Mouse (Mus musculus) myocyte (in vitro differentiated cells): Measurements from ENCODE around the gene Atp2b2. TPM values are rescaled to one million over a fixed set of nuclear protein-coding genes. Genes with fewer than 3 reads are reported as not detected.
A peak's percentile ranks its signal among the peaks of the same experiment; 100 is the strongest.

Source experiments
- H3K27me3 ChIP-seq: one replicate; pipeline ENCODE4 v1.6.1; 2011; ENCODE audit not compliant: control insufficient read depth, insufficient read depth, insufficient read length
- H3K36me3 ChIP-seq: one replicate; pipeline ENCODE4 v1.6.1; 2011; ENCODE audit not compliant: control insufficient read depth, insufficient read depth
- H3K4me2 ChIP-seq: one replicate; pipeline ENCODE4 v1.6.1; 2011; ENCODE audit warnings: low read depth, control low read depth
- H3K4me3 ChIP-seq: one replicate; pipeline ENCODE4 v1.5.1; 2011; ENCODE audit warnings: mild to moderate bottlenecking, control low read depth, moderate library complexity
- H3K79me2 ChIP-seq: one replicate; pipeline ENCODE4 v1.6.1; 2011; ENCODE audit not compliant: control insufficient read depth, insufficient read depth
- H3ac ChIP-seq: one replicate; pipeline ENCODE4 v1.6.1; 2011; ENCODE audit not compliant: control insufficient read depth, insufficient read length
- CEBPB ChIP-seq: IDR thresholded peaks from 2 replicates; pipeline ENCODE4 v1.6.1; 2011; ENCODE audit warnings: mild to moderate bottlenecking, moderate library complexity; ENCODE audit not compliant: poor library complexity, insufficient read depth, severe bottlenecking
- E2F4 ChIP-seq: IDR thresholded peaks from one replicate; pipeline ENCODE4 v1.6.1; 2011; ENCODE audit warnings: mild to moderate bottlenecking, control low read depth, moderate library complexity; ENCODE audit not compliant: insufficient read depth
- MAX ChIP-seq: IDR thresholded peaks from one replicate; pipeline ENCODE4 v1.6.1; 2011; ENCODE audit warnings: low read depth, mild to moderate bottlenecking, control low read depth
- MYOD1 ChIP-seq, 3 experiments: IDR thresholded peaks; one replicate each; pipeline ENCODE4 v1.6.1; 2011; ENCODE audit warnings: control low read depth in 2 of 3, low read depth in 2 of 3, mild to moderate bottlenecking in 2 of 3, moderate library complexity in 1 of 3; ENCODE audit not compliant: insufficient read length in 2 of 3, control insufficient read depth in 1 of 3
- MYOG ChIP-seq, 3 experiments: IDR thresholded peaks; one replicate each; pipeline ENCODE4 v1.6.1; 2011; ENCODE audit warnings: control low read depth in 2 of 3, low read depth in 2 of 3, mild to moderate bottlenecking in 2 of 3; ENCODE audit not compliant: insufficient read length in 2 of 3, control insufficient read depth in 1 of 3, insufficient read depth in 1 of 3
- POLR2A ChIP-seq: IDR thresholded peaks from one replicate; pipeline ENCODE4 v1.6.1; 2011; ENCODE audit warnings: low read depth, mild to moderate bottlenecking, control low read depth, moderate library complexity; ENCODE audit not compliant: insufficient read length
- POLR2AphosphoS2 ChIP-seq: IDR thresholded peaks from one replicate; pipeline ENCODE4 v1.6.1; 2011; ENCODE audit warnings: low read depth, control low read depth; ENCODE audit not compliant: insufficient read length
- REST ChIP-seq: IDR thresholded peaks from one replicate; pipeline ENCODE4 v1.6.1; 2011; ENCODE audit warnings: mild to moderate bottlenecking, control low read depth, moderate library complexity; ENCODE audit not compliant: insufficient read depth, insufficient read length
- SRF ChIP-seq: IDR thresholded peaks from one replicate; pipeline ENCODE4 v1.6.1; 2011; ENCODE audit warnings: low read depth; ENCODE audit not compliant: control insufficient read depth, insufficient read length
- TCF12 ChIP-seq: IDR thresholded peaks from one replicate; pipeline ENCODE4 v1.6.1; 2011; ENCODE audit warnings: mild to moderate bottlenecking, control low read depth; ENCODE audit not compliant: poor library complexity, insufficient read depth, severe bottlenecking
- TCF3 ChIP-seq: IDR thresholded peaks from one replicate; pipeline ENCODE4 v1.6.1; 2011; ENCODE audit warnings: low read depth, control low read depth; ENCODE audit not compliant: insufficient read length
- USF1 ChIP-seq: IDR thresholded peaks from one replicate; pipeline ENCODE4 v1.6.1; 2011; ENCODE audit warnings: low read depth, mild to moderate bottlenecking, control low read depth, moderate library complexity
- polyA plus RNA-seq: library from polyadenylated mRNA; unstranded; fragments of >200 nt; fragmentation: generic; extraction: Trizol; gene quantifications from one replicate; pipeline ENCODE4 v1.2.1, GENCODE M21; 2012; ENCODE audit warnings: missing spikeins

Atp2b2 gene
- polyA plus RNA-seq, 1 experiment: not detected

GRCm38 (mm10) chr6:113795241-113795702 is 247.1 kb downstream of the Atp2b2 start:
- Histone ChIP-seq H3K4me3 (no peak overlapping the region), H3K36me3 (no peaks in the 10 kb centered on the region), H3ac (no peak overlapping the region), H3K4me2 (no peak overlapping the region), H3K27me3 (peaks cover 47% of the 10 kb centered on the region), H3K79me2 (no peaks in the 10 kb centered on the region)
- TF ChIP-seq MYOG (IDR thresholded peaks at IDR 0.05; ENCODE audit: control insufficient read depth in 1 of 3, insufficient read depth in 1 of 3, insufficient read length in 2 of 3, low read depth in 2 of 3): peak in 1 of 3 experiments; percentile 37
- TF ChIP-seq MYOD1 (IDR thresholded peaks at IDR 0.05; ENCODE audit: control insufficient read depth in 1 of 3, insufficient read length in 2 of 3, low read depth in 2 of 3): peak in 2 of 3 experiments; percentile 21 to 62
- no peak for TF ChIP-seq MAX

GRCm38 (mm10) chr6:113792368-113792767 is 250.0 kb downstream of the Atp2b2 start:
- Histone ChIP-seq H3K4me2 (no peak overlapping the region), H3K27me3 (peaks cover 55% of the 10 kb centered on the region), H3ac (no peak overlapping the region), H3K36me3 (no peaks in the 10 kb centered on the region), H3K4me3 (no peak overlapping the region), H3K79me2 (no peaks in the 10 kb centered on the region)
- TF ChIP-seq USF1 (peak; percentile 8), MYOD1 (IDR thresholded peaks at IDR 0.05; ENCODE audit: control insufficient read depth in 1 of 3, insufficient read length in 2 of 3, low read depth in 2 of 3) (no peak)

GRCm38 (mm10) chr6:113791012-113791411 is 251.4 kb downstream of the Atp2b2 start:
- TF ChIP-seq POLR2AphosphoS2 (no peak), TCF12 (no peak), CEBPB (no peak), E2F4 (no peak), TCF3 (no peak), MAX (no peak), REST (no peak), MYOG (IDR thresholded peaks at IDR 0.05; ENCODE audit: control insufficient read depth in 1 of 3, insufficient read depth in 1 of 3, insufficient read length in 2 of 3, low read depth in 2 of 3) (no peak), POLR2A (no peak), USF1 (no peak), MYOD1 (IDR thresholded peaks at IDR 0.05; ENCODE audit: control insufficient read depth in 1 of 3, insufficient read length in 2 of 3, low read depth in 2 of 3) (no peak), SRF (no peak)
- Histone ChIP-seq H3ac (no peak overlapping the region), H3K4me3 (no peak overlapping the region), H3K79me2 (no peaks in the 10 kb centered on the region), H3K36me3 (no peaks in the 10 kb centered on the region), H3K27me3 (peaks cover 53% of the 10 kb centered on the region), H3K4me2 (no peak overlapping the region)

- Histone ChIP-seq H3K4me2 (no peak overlapping the region), H3K79me2 (no peaks in the 10 kb centered on the region), H3K4me3 (no peak overlapping the region), H3K27me3 (peaks cover 37% of the 10 kb centered on the region), H3K36me3 (no peaks in the 10 kb centered on the region), H3ac (no peak overlapping the region)
- no peak for TF ChIP-seq POLR2AphosphoS2
These were observed 254.9 kb downstream of the Atp2b2 start for GRCm38 (mm10) chr6:113787459-113787968.

GRCm38 (mm10) chr6:113785658-113786057 is 256.8 kb downstream of the Atp2b2 start:
- no peak for TF ChIP-seq TCF12
- TF ChIP-seq SRF: no peak
- no peak for TF ChIP-seq MAX
- no peak for TF ChIP-seq E2F4
- no peak overlapping the region for H3K4me2 ChIP-seq
- H3K27me3 ChIP-seq: peaks cover 32% of the 10 kb centered on the region
- H3K79me2 ChIP-seq: no peaks in the 10 kb centered on the region
- H3K36me3 ChIP-seq: no peaks in the 10 kb centered on the region
- H3K4me3 ChIP-seq: no peak overlapping the region
- no peak overlapping the region for H3ac ChIP-seq

- Histone ChIP-seq H3K36me3 (no peaks in the 10 kb centered on the region), H3K27me3 (peaks cover 10% of the 10 kb centered on the region), H3K4me3 (no peak overlapping the region), H3K79me2 (no peaks in the 10 kb centered on the region), H3K4me2 (no peak overlapping the region), H3ac (no peak overlapping the region)
- TF ChIP-seq REST (no peak), CEBPB (no peak), USF1 (no peak), E2F4 (no peak), POLR2A (no peak), MYOD1 (IDR thresholded peaks at IDR 0.05; ENCODE audit: control insufficient read depth in 1 of 3, insufficient read length in 2 of 3, low read depth in 2 of 3) (no peak), SRF (no peak)
These were observed 264.1 kb downstream of the Atp2b2 start for GRCm38 (mm10) chr6:113778229-113778753.
